Mouse (Mus musculus): ENCODE measurements around the gene Map2k7. TPM values are rescaled to one million over a fixed set of nuclear protein-coding genes. Genes with fewer than 3 reads are reported as not detected.
A peak's percentile ranks its signal among the peaks of the same experiment; 100 is the strongest.
"Not testable (repeated sequence)": the region's sequence is repeated elsewhere in the genome, so short reads cannot be mapped to it uniquely, and the experiment has no call there.

Gene Map2k7
- polyA plus RNA-seq, 1 experiment from 2014 or later: 29.8 TPM

- Histone ChIP-seq H3K9me3 (no peaks in the 10 kb centered on the region), H3K4me3 (peak overlapping the region; percentile 79), H3K27me3 (no peaks in the 10 kb centered on the region; the same call in 1 of the 2 replicates), H3K4me1 (peaks cover 45% of the 10 kb centered on the region), H3K9ac (peak overlapping the region; percentile 89), H3K27ac (peak overlapping the region; percentile 95; the same call in 1 of the 2 replicates), H3K4me2 (peak overlapping the region; percentile 76), H3K36me3 (peaks cover 61% of the 10 kb centered on the region)
- ATAC-seq (ENCODE audit: insufficient number of reproducible peaks, insufficient read depth, low FRiP score, low TSS enrichment, low read depth): no peak
- WGBS: 47% methylated on average over 8 of the region's 8 CpGs
Observed at GRCm38 (mm10) chr8:4252116-4252760, 13.7 kb downstream of the Map2k7 start.

GRCm38 (mm10) chr8:4252934-4253841 lies 14.6 kb downstream of the Map2k7 start, which contains the start of gene Snapc2:
Gene Snapc2 (plus strand): TSS chr8:4253080.
- H3K27me3 ChIP-seq: no peaks in the 10 kb centered on the region; the same call in 1 of the 2 replicates
- under 1% methylated on average over 69 of the region's 69 CpGs for WGBS
- peak within 1 kb of the TSS; percentile 95 for H3K27ac ChIP-seq
- peak within 1 kb of the TSS; percentile 76 for H3K4me2 ChIP-seq
- peaks cover 52% of the 10 kb centered on the region for H3K4me1 ChIP-seq
- H3K9ac ChIP-seq: peak within 1 kb of the TSS; percentile 89
- peaks cover 53% of the 10 kb centered on the region for H3K36me3 ChIP-seq
- H3K9me3 ChIP-seq: no peaks in the 10 kb centered on the region
- ATAC-seq (ENCODE audit: insufficient number of reproducible peaks, insufficient read depth, low FRiP score, low TSS enrichment, low read depth): peak; percentile 87
- peak within 1 kb of the TSS; percentile 79 for H3K4me3 ChIP-seq

GRCm38 (mm10) chr8:4254001-4254400 lies 15.5 kb downstream of the Map2k7 start:
- peaks cover 46% of the 10 kb centered on the region for H3K36me3 ChIP-seq
- peak overlapping the region; percentile 49 for H3K9ac ChIP-seq
- no peaks in the 10 kb centered on the region for H3K27me3 ChIP-seq
- 67% methylated on average over 6 of the region's 6 CpGs for WGBS
- peaks cover 45% of the 10 kb centered on the region for H3K4me1 ChIP-seq
- H3K4me3 ChIP-seq: peak overlapping the region; percentile 79
- H3K4me2 ChIP-seq: peak overlapping the region; percentile 76
- peak overlapping the region; percentile 95; the same call in 1 of the 2 replicates for H3K27ac ChIP-seq
- no peak for ATAC-seq (ENCODE audit: insufficient number of reproducible peaks, insufficient read depth, low FRiP score, low TSS enrichment, low read depth)
- H3K9me3 ChIP-seq: no peaks in the 10 kb centered on the region

GRCm38 (mm10) chr8:4255471-4255870 lies 16.9 kb downstream of the Map2k7 start:
- H3K4me3 ChIP-seq; H3K27me3 ChIP-seq; ATAC-seq (ENCODE audit: insufficient number of reproducible peaks, insufficient read depth, low FRiP score, low TSS enrichment, low read depth); H3K9me3 ChIP-seq; H3K4me2 ChIP-seq; H3K9ac ChIP-seq; H3K27ac ChIP-seq: not testable (repeated sequence)
- peaks cover 41% of the 10 kb centered on the region for H3K36me3 ChIP-seq
- WGBS: 80% methylated on average over 7 of the region's 7 CpGs
- H3K4me1 ChIP-seq: peaks cover 47% of the 10 kb centered on the region

GRCm38 (mm10) chr8:4256911-4257310 lies 18.4 kb downstream of the Map2k7 start:
- Histone ChIP-seq H3K4me2 (peak overlapping the region; percentile 66), H3K27ac (no peak overlapping the region; the same call in 1 of the 2 replicates), H3K4me1 (peaks cover 43% of the 10 kb centered on the region), H3K9ac (peak overlapping the region; percentile 91), H3K4me3 (peak overlapping the region; percentile 84; the same call in 1 of the 2 replicates), H3K36me3 (peaks cover 55% of the 10 kb centered on the region), H3K9me3 (no peaks in the 10 kb centered on the region), H3K27me3 (no peaks in the 10 kb centered on the region)
- 50% methylated on average over 4 of the region's 4 CpGs for WGBS
- ATAC-seq (ENCODE audit: insufficient number of reproducible peaks, insufficient read depth, low FRiP score, low TSS enrichment, low read depth): no peak

GRCm38 (mm10) chr8:4257350-4257749 lies 18.8 kb downstream of the Map2k7 start:
- H3K27ac ChIP-seq: no peak overlapping the region; the same call in 1 of the 2 replicates

GRCm38 (mm10) chr8:4258233-4258632 lies 19.7 kb downstream of the Map2k7 start:
- Histone ChIP-seq H3K9ac (peak overlapping the region; percentile 91), H3K4me3 (peak overlapping the region; percentile 84), H3K4me2 (peak overlapping the region; percentile 66), H3K36me3 (peaks cover 68% of the 10 kb centered on the region), H3K27me3 (no peaks in the 10 kb centered on the region), H3K4me1 (peaks cover 37% of the 10 kb centered on the region), H3K9me3 (no peaks in the 10 kb centered on the region), H3K27ac (peak overlapping the region; percentile 85)
- peak; percentile 37 for ATAC-seq (ENCODE audit: insufficient number of reproducible peaks, insufficient read depth, low FRiP score, low TSS enrichment, low read depth)
- WGBS: 2% methylated on average over 35 of the region's 35 CpGs

More at GRCm38 (mm10) chr8:4257350-4257749, 18.8 kb downstream of the Map2k7 start:
- WGBS: 56% methylated on average over 4 of the region's 4 CpGs
- no peaks in the 10 kb centered on the region for H3K9me3 ChIP-seq
- peak overlapping the region; percentile 66 for H3K4me2 ChIP-seq
- H3K36me3 ChIP-seq: peaks cover 59% of the 10 kb centered on the region
- peak overlapping the region; percentile 91 for H3K9ac ChIP-seq
- H3K4me3 ChIP-seq: peak overlapping the region; percentile 84; the same call in 1 of the 2 replicates
- no peak for ATAC-seq (ENCODE audit: insufficient number of reproducible peaks, insufficient read depth, low FRiP score, low TSS enrichment, low read depth)
- no peaks in the 10 kb centered on the region for H3K27me3 ChIP-seq
- H3K4me1 ChIP-seq: peaks cover 41% of the 10 kb centered on the region

GRCm38 (mm10) chr8:4258678-4259077 lies 20.1 kb downstream of the Map2k7 start:
- ATAC-seq (ENCODE audit: insufficient number of reproducible peaks, insufficient read depth, low FRiP score, low TSS enrichment, low read depth): peak; percentile 48
- under 1% methylated on average over 32 of the region's 32 CpGs for WGBS

GRCm38 (mm10) chr8:4259125-4259804 lies 20.7 kb downstream of the Map2k7 start, which contains the start of gene Ctxn1:
Gene Ctxn1 (minus strand): TSS chr8:4259274.
- ATAC-seq (ENCODE audit: insufficient number of reproducible peaks, insufficient read depth, low FRiP score, low TSS enrichment, low read depth): peak; percentile 92
- peaks cover 77% of the 10 kb centered on the region for H3K36me3 ChIP-seq
- peak within 1 kb of the TSS; percentile 91 for H3K9ac ChIP-seq
- peak within 1 kb of the TSS; percentile 85 for H3K27ac ChIP-seq
- no peaks in the 10 kb centered on the region for H3K9me3 ChIP-seq
- H3K4me2 ChIP-seq: peak within 1 kb of the TSS; percentile 66
- H3K4me1 ChIP-seq: peaks cover 29% of the 10 kb centered on the region
- WGBS: 3% methylated on average over 32 of the region's 33 CpGs
- H3K4me3 ChIP-seq: peak within 1 kb of the TSS; percentile 84
- H3K27me3 ChIP-seq: no peaks in the 10 kb centered on the region

More at GRCm38 (mm10) chr8:4258678-4259077, 20.1 kb downstream of the Map2k7 start:
- H3K27ac ChIP-seq: peak overlapping the region; percentile 85
- H3K4me2 ChIP-seq: peak overlapping the region; percentile 66
- peaks cover 35% of the 10 kb centered on the region for H3K4me1 ChIP-seq
- H3K4me3 ChIP-seq: peak overlapping the region; percentile 84
- peaks cover 72% of the 10 kb centered on the region for H3K36me3 ChIP-seq
- no peaks in the 10 kb centered on the region for H3K27me3 ChIP-seq
- H3K9ac ChIP-seq: peak overlapping the region; percentile 91
- no peaks in the 10 kb centered on the region for H3K9me3 ChIP-seq

GRCm38 (mm10) chr8:4259805-4260170 lies 21.2 kb downstream of the Map2k7 start:
- no peak for ATAC-seq (ENCODE audit: insufficient number of reproducible peaks, insufficient read depth, low FRiP score, low TSS enrichment, low read depth)
- H3K4me3 ChIP-seq: peak overlapping the region; percentile 84; the same call in 1 of the 2 replicates
- peaks cover 77% of the 10 kb centered on the region for H3K36me3 ChIP-seq
- peak overlapping the region; percentile 91 for H3K9ac ChIP-seq
- H3K27ac ChIP-seq: peak overlapping the region; percentile 85
- H3K4me2 ChIP-seq: peak overlapping the region; percentile 66; the same call in 1 of the 2 replicates
- no peaks in the 10 kb centered on the region for H3K9me3 ChIP-seq
- 83% methylated on average over 4 of the region's 4 CpGs for WGBS
- H3K27me3 ChIP-seq: no peaks in the 10 kb centered on the region
- H3K4me1 ChIP-seq: peaks cover 26% of the 10 kb centered on the region

Measured in embryonic facial prominence, embryonic 13.5 days (tissue).